Mouse (Mus musculus) CH12.LX (cell line): ENCODE measurements around the gene Olfr215.

Experiments used
- CHD1 ChIP-seq: IDR thresholded peaks from 2 replicates; pipeline ENCODE4 v1.6.1; 2012; ENCODE audit warnings: low read depth, low read length, improper control_type of control experiment, inconsistent platforms
- E2F4 ChIP-seq: IDR thresholded peaks from 2 replicates; pipeline ENCODE4 v1.6.1; 2011; ENCODE audit warnings: low read depth, low read length, improper control_type of control experiment; ENCODE audit not compliant: insufficient replicate concordance
- HCFC1 ChIP-seq: IDR thresholded peaks from 2 replicates; pipeline ENCODE4 v1.6.1; 2012; ENCODE audit warnings: low read depth, mild to moderate bottlenecking, inconsistent platforms, low read length, improper control_type of control experiment
- JUN ChIP-seq: IDR thresholded peaks from 2 replicates; pipeline ENCODE4 v1.6.1; 2011; ENCODE audit warnings: low read depth, mild to moderate bottlenecking, low read length, improper control_type of control experiment, moderate library complexity; ENCODE audit not compliant: insufficient read depth
- MEF2A ChIP-seq: IDR thresholded peaks from 2 replicates; pipeline ENCODE4 v1.6.1; 2014; ENCODE audit warnings: low read depth, mild to moderate bottlenecking, inconsistent platforms, low read length, improper control_type of control experiment, borderline replicate concordance
- POLR2A ChIP-seq: IDR thresholded peaks from 2 replicates; pipeline ENCODE4 v1.6.1; 2011; ENCODE audit warnings: low read depth, mild to moderate bottlenecking, improper control_type of control experiment, low read length
- POLR2AphosphoS2 ChIP-seq: IDR thresholded peaks from 2 replicates; pipeline ENCODE4 v1.6.1; 2011; ENCODE audit warnings: low read depth, low read length, improper control_type of control experiment
- ZKSCAN1 ChIP-seq: IDR thresholded peaks from 2 replicates; pipeline ENCODE4 v1.6.1; 2012; ENCODE audit warnings: low read depth, inconsistent platforms, low read length, improper control_type of control experiment, borderline replicate concordance

DNA sequence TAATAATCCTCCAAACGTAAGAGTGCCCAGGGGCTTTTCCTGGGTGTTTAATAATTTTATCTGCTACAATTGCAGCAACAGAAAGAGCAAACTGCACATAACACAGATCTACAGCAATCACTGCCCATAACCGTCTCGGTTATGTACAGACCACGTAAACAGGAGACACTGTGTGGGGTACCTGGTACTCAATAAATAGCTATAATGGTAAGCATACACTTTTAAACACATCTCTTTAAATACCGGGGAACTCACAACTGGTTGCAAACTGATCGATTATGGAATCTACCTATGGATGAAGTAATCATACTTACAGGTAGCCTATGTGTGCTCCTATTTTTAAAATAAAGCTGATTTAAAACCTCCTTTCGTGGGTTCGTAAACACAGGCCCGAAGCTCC lies 44.1 kb upstream of the Olfr215 start:
- TF ChIP-seq CHD1 (no peak), POLR2AphosphoS2 (no peak), POLR2A (no peak), HCFC1 (no peak), MEF2A (no peak), JUN (no peak), E2F4 (no peak), ZKSCAN1 (no peak)
